In the genomic region with DNA sequence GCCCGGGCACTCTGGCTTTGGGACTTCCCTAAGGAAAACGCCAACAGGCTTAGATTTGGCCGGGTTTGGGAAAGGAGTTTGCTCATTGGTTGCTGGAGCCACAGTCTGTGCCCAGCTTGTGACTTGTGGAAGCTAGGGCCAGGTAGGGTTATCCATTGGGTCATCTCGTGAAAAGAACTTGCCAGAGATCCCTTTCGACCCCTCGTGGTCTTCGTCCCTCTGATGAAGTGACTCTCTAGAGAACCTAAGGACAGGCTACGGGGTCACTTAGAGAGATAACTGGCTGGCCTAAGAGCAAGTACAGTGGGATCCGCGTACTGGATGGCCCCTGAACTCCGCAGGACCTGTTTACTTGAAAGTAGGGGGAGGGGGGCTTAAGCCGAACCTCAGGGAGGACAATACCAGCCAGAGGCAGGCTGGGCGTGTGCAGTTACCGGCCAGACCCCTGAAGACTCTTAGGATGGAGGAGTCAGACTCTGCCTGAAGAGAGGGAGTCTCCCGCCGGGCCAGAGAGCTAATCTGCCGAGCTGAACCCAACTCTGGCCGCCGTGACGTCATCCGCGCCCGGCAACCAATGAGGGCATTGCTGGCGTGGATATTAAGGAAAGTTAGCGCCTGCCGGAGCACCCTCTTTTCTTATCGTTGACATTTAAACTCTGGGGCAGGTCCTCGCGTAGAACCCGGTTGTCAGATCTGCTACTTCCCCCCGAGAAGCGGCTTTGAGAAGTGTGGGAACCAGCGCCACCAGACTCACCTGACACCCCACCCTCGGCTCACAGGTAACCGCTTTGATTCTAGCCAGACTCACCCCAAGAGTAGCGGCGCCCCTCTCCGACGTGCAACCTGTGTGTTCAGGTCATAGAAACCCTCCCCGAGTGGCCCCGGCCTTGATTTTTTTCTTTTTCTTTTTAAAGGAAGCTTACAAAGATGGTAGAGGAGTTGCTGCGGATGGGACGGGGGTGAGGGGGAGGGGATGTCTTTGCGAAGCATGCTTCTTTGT, we compare ENCODE assay signal across 9 mouse cellular contexts. TPM values are rescaled to one million over a fixed set of nuclear protein-coding genes. Genes with fewer than 3 reads are reported as not detected.
DNase-seq lines count a peak whose midpoint lies in the region; ATAC-seq and TF ChIP-seq lines count a peak whose summit lies in the region.
"Had no signal": no experiment of that assay in that cellular context is flagged by ENCODE, and none has a peak within 500 bp of the region (broad histone marks: within the 10 kb centered on the region; RNA-seq: fewer than 3 reads in every experiment).

A gene (plus strand): TSS at position 630 of the 1,000 bp plus-strand sequence.

- no peak for TF ChIP-seq POLR2A in bone marrow macrophage, adult 2 months (IDR thresholded peaks at IDR 0.05; ENCODE audit: borderline replicate concordance, low read depth, low read length)

- H3K4me1 ChIP-seq in heart, postnatal 0 days (ENCODE audit: control insufficient read depth, insufficient read depth), result 0 out of 2 replicates have a peak, but pooled peaks cover 2% of the 10 kb centered on the region
- H3K4me1 ChIP-seq in bone marrow macrophage, adult 2 months (ENCODE audit: control insufficient read depth, insufficient read depth, low read length), result peaks cover 9% of the 10 kb centered on the region; the same call in 1 of the 2 replicates
- peaks cover 32% of the 10 kb centered on the region for H3K4me1 ChIP-seq in embryonic facial prominence, embryonic 15.5 days
- H3K4me1 ChIP-seq in limb, embryonic 15.5 days, result peaks cover 25% of the 10 kb centered on the region
- no peaks in the 10 kb centered on the region for H3K4me1 ChIP-seq in stomach, embryonic 15.5 days

- WGBS in heart, postnatal 0 days, result 2% methylated on average over 44 of the region's 44 CpGs
- under 1% methylated on average over 44 of the region's 44 CpGs for WGBS in embryonic facial prominence, embryonic 15.5 days
- WGBS in limb, embryonic 15.5 days, result under 1% methylated on average over 44 of the region's 44 CpGs
- WGBS in stomach, embryonic 15.5 days, result 2% methylated on average over 44 of the region's 44 CpGs

- no peak for TF ChIP-seq EP300 in heart, postnatal 0 days (IDR thresholded peaks at IDR 0.05; ENCODE audit: low read depth)

- H3K36me3 ChIP-seq in heart, postnatal 0 days (replicated peaks; ENCODE audit: control insufficient read depth, insufficient read depth, low read length), result no peaks in the 10 kb centered on the region
- no peaks in the 10 kb centered on the region for H3K36me3 ChIP-seq in embryonic facial prominence, embryonic 15.5 days
- H3K36me3 ChIP-seq in limb, embryonic 15.5 days, result no peaks in the 10 kb centered on the region
- H3K36me3 ChIP-seq in stomach, embryonic 15.5 days, result no peaks in the 10 kb centered on the region

- intact Hi-C loops in heart, postnatal 10 days (cut with DNase I), result no loop called here

- TF ChIP-seq CTCF in heart, postnatal 0 days (IDR thresholded peaks at IDR 0.05; ENCODE audit: low read depth), result no peak
- TF ChIP-seq CTCF in bone marrow macrophage, adult 2 months (IDR thresholded peaks at IDR 0.05; ENCODE audit: low read depth, low read length), result no peak

- no peak within 1 kb of the TSS for H3K4me2 ChIP-seq in heart, postnatal 0 days (ENCODE audit: low read depth, low read length)
- peak within 1 kb of the TSS; percentile 33 for H3K4me2 ChIP-seq in embryonic facial prominence, embryonic 15.5 days (replicated peaks)
- peak within 1 kb of the TSS; percentile 19; the same call in 1 of the 2 replicates for H3K4me2 ChIP-seq in limb, embryonic 15.5 days
- H3K4me2 ChIP-seq in stomach, embryonic 15.5 days, result peak within 1 kb of the TSS; percentile 3; the same call in 1 of the 2 replicates

- H3K9me3 ChIP-seq in heart, postnatal 0 days (replicated peaks; ENCODE audit: control insufficient read depth, low read length), result no peaks in the 10 kb centered on the region
- no peaks in the 10 kb centered on the region for H3K9me3 ChIP-seq in embryonic facial prominence, embryonic 15.5 days (replicated peaks)
- no peaks in the 10 kb centered on the region for H3K9me3 ChIP-seq in limb, embryonic 15.5 days
- H3K9me3 ChIP-seq in stomach, embryonic 15.5 days, result no peaks in the 10 kb centered on the region

- H3K4me3 ChIP-seq in heart, postnatal 0 days (ENCODE audit: low read depth, low read length), result peak within 1 kb of the TSS; percentile 8; the same call in 1 of the 2 replicates
- peak within 1 kb of the TSS; percentile 23 for H3K4me3 ChIP-seq in bone marrow macrophage, adult 2 months (ENCODE audit: insufficient read depth, low read length)
- H3K4me3 ChIP-seq in embryonic facial prominence, embryonic 15.5 days (replicated peaks), result peak within 1 kb of the TSS; percentile 22
- H3K4me3 ChIP-seq in limb, embryonic 15.5 days, result peak within 1 kb of the TSS; percentile 18
- peak within 1 kb of the TSS; percentile 4; the same call in 1 of the 2 replicates for H3K4me3 ChIP-seq in stomach, embryonic 15.5 days (replicated peaks)

- DNase-seq in heart, postnatal 0 days (ENCODE audit: low spot score), result no peak
- no peak for DNase-seq in heart, postnatal 10 days
- no peak for DNase-seq in ovary, postnatal 36 days (ENCODE audit: low spot score)
- DNase-seq in urinary bladder, postnatal 4 days (ENCODE audit: low spot score in 2 of 2), result no peak

- no peak within 1 kb of the TSS for H3K27ac ChIP-seq in heart, postnatal 0 days (ENCODE audit: low read depth)
- no peak within 1 kb of the TSS for H3K27ac ChIP-seq in bone marrow macrophage, adult 2 months (ENCODE audit: insufficient read depth, low read depth, low read length)
- H3K27ac ChIP-seq in embryonic facial prominence, embryonic 15.5 days (replicated peaks), result no peak within 1 kb of the TSS
- no peak within 1 kb of the TSS for H3K27ac ChIP-seq in limb, embryonic 15.5 days
- no peak within 1 kb of the TSS for H3K27ac ChIP-seq in stomach, embryonic 15.5 days

- H3K9ac ChIP-seq in heart, postnatal 0 days (replicated peaks; ENCODE audit: low read depth, low read length), result no peak within 1 kb of the TSS
- H3K9ac ChIP-seq in embryonic facial prominence, embryonic 15.5 days, result no peak within 1 kb of the TSS
- no peak within 1 kb of the TSS for H3K9ac ChIP-seq in limb, embryonic 15.5 days
- no peak within 1 kb of the TSS for H3K9ac ChIP-seq in stomach, embryonic 15.5 days

- ATAC-seq in heart, postnatal 0 days (ENCODE audit: insufficient read depth, low read depth), result no peak
- no peak for ATAC-seq in embryonic facial prominence, embryonic 15.5 days (ENCODE audit: insufficient number of reproducible peaks, low FRiP score, low TSS enrichment, low read depth)
- ATAC-seq in limb, embryonic 15.5 days (ENCODE audit: insufficient number of reproducible peaks, low FRiP score, low TSS enrichment, low read depth), result no peak
- no peak for ATAC-seq in stomach, embryonic 15.5 days (ENCODE audit: insufficient read depth, low FRiP score, low read depth)

- H3K27me3 ChIP-seq in heart, postnatal 0 days (ENCODE audit: control insufficient read depth, insufficient read depth, low read length), result peaks cover 99% of the 10 kb centered on the region
- peaks cover 99% of the 10 kb centered on the region for H3K27me3 ChIP-seq in embryonic facial prominence, embryonic 15.5 days
- peaks cover 96% of the 10 kb centered on the region for H3K27me3 ChIP-seq in limb, embryonic 15.5 days
- peaks cover 100% of the 10 kb centered on the region for H3K27me3 ChIP-seq in stomach, embryonic 15.5 days (replicated peaks)

RNA-seq across cellular contexts. Expression of the gene that starts here (rescaled TPM):
- not detected in 2 replicates for total RNA-seq in heart, postnatal 0 days (2014; rRNA removed; ENCODE audit: low replicate concordance)
- 0.05 and 0.15 TPM in 2 replicates for polyA plus RNA-seq in heart, postnatal 0 days (2015; fragmentation: Nextera tagmentation; extraction: Ambion mirVana)
- total RNA-seq in heart, postnatal 10 days (2021), result not detected
- not detected in 2 replicates for polyA plus RNA-seq in bone marrow macrophage, adult 2 months (2012; ENCODE audit: insufficient read depth, insufficient read length, missing spikeins)
- 2.2 and 2.7 TPM in 2 replicates for polyA plus RNA-seq in embryonic facial prominence, embryonic 15.5 days (2015; fragmentation: Nextera tagmentation; extraction: Ambion mirVana)
- polyA plus RNA-seq in limb, embryonic 15.5 days (2015; fragmentation: Nextera tagmentation; extraction: Ambion mirVana), result 0.26 and 0.36 TPM in 2 replicates
- 2.5 and 4.0 TPM in 2 replicates for polyA plus RNA-seq in stomach, embryonic 15.5 days (2015; fragmentation: Nextera tagmentation; extraction: Ambion mirVana)
- total RNA-seq: heart, adult 18-20 months had no signal
